Mouse (Mus musculus): ENCODE measurements around the gene Slc19a1.

Gene Slc19a1

DNA sequence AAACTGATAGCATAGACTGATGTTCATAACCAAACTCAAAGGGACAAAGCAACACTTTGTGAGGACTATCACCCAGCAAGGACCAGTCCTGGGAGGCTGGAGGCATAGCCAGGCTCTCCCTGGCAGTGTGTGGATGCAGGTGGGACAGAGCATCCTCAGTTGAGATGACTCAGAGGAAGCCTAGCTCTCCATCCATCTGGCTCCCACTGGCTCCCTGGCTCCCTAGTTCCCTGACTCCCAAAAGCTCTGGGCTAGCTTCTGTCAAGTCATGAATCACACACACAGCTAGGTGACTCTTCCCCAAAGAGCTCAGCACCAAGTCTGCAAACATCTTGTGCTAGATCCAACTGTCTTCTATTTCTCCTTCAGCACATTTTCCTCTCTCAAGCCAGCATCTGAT, 61.8 kb downstream of the Slc19a1 start:
- DNase-seq (ENCODE audit: low spot score): no peak

- DNase-seq (ENCODE audit: low spot score): no peak
Observed at GRCm38 (mm10) chr10:77095666-77096065, 63.6 kb downstream of the Slc19a1 start.

DNA sequence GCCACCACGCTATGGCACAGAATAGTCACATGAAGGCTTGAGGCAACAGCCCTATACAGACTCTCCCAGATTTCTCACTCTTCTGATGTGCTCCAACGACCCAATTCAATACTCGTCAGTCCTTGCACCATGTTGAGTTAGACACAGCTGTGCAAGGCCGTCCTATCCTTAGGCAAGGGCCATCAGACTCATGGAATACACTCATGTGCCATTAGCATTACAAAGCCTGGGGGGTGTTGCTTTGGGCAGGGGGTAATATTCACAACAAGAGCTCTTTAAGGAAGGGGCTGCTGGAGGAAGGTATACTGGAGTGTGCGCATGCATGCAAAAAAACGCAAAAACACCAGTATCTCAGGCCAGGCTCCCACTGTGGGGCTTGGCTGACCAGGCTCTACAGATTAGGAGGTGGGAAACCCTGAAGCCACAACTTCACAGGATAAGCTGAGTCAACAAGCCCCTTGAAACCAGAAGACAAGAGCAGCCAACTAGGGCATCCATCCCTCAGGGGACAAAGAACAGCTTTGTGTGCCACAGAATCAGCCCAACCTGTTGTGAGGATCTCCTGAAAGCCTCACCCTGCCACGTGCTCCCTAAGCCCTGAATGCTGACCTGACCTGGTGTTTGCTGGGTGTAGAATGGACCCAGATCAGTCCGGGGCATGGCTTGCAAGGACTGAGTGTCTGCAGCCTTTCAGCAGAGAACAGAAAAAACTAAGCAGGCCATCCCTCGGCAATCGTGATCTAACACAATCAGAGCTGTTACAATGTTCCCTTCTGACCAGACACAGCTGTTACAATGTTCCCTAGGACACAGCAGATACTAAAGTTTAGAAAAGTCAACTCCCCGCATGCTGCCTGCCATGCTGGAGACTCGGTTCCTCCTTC, 65.2 kb downstream of the Slc19a1 start:
- DNase-seq (ENCODE audit: low spot score): no peak

- DNase-seq (ENCODE audit: low spot score): no peak
Observed at GRCm38 (mm10) chr10:77097890-77098200, 65.8 kb downstream of the Slc19a1 start.

DNA sequence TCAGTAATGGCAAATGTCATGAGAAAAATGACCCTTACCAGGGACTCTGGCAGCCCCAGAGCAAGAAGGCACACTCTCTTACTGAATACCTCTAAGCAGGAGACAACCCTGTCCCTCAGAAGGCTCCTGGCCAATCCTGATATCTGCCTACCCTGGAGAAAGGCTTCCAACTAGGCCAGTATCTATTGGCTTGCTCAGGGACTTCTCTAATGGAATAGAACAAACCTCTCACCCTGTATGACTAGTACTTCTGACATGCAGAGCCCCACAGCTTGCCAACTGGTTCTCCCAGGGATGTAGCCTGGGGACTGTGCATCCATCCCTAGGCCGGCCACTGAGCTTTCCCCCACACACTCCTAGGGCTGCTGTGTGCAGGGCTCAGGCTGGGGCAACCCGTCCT, 66.6 kb downstream of the Slc19a1 start:
- no peak for DNase-seq (ENCODE audit: low spot score)

- no peak for DNase-seq (ENCODE audit: low spot score)
Observed at GRCm38 (mm10) chr10:77099777-77100176, 67.7 kb downstream of the Slc19a1 start.

- DNase-seq (ENCODE audit: low spot score): no peak
Observed at GRCm38 (mm10) chr10:77103689-77104088, 71.6 kb downstream of the Slc19a1 start.

DNA sequence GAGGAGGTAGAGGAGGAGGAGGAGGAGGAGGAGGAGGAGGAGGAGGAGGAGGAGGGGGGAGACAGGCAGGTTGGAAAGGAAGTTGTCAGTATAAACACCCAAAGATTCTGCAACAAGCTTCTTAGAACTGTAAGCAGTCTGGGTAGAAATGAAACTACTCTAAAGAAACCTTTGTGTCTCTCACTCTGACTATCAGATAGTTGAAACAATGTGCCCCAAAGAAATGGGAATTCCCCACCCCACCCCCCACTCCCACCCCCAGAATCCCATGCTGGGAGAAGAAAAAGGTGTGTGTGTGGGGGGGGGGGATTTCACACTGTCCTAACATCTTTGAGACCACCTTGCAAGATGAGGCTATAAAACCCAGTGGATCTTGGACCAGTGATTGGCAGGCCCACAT, 72.3 kb downstream of the Slc19a1 start:
- no peak for DNase-seq (ENCODE audit: low spot score)

DNA sequence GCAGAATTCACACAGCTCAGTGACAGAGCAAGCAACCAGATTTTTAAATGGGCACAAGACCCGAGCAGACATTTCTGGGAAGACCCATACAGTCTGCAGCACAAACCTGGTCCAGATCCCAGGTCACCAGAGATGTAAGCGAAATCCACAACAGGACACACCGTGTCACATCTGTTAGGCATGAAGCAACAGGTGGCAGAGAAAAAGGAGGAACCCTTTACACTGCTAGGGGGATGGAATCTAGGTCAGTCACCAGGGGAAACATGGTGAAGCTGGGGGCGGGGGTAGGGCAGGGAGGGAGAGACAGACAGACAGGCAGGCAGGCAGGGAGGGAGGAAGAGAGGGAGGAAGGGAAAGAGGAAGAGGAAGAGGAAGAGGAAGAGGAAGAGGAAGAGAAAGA, 76.1 kb downstream of the Slc19a1 start:
- no peak for DNase-seq (ENCODE audit: low spot score)

GRCm38 (mm10) chr10:77110010-77110409, 78.0 kb downstream of the Slc19a1 start:
- DNase-seq (ENCODE audit: low spot score): no peak
